In genomic region chr5:120706541-120706940, GRCm38 (mm10) we compare ENCODE assay signal across 8 mouse cellular contexts. TPM values are rescaled to one million over a fixed set of nuclear protein-coding genes. Genes with fewer than 3 reads are reported as not detected.
A peak's percentile ranks its signal among the peaks of the same experiment; 100 is the strongest.
DNase-seq lines count a peak whose midpoint lies in the region; ATAC-seq and TF ChIP-seq lines count a peak whose summit lies in the region.

No protein-coding gene starts in this region.

- peaks cover 52% of the 10 kb centered on the region for H3K27me3 ChIP-seq in forebrain, embryonic 12.5 days
- H3K27me3 ChIP-seq in midbrain, embryonic 13.5 days: peaks cover 7% of the 10 kb centered on the region; the same call in 1 of the 2 replicates

- H3K9ac ChIP-seq in forebrain, embryonic 12.5 days: peak overlapping the region; percentile 49
- H3K9ac ChIP-seq in midbrain, embryonic 13.5 days (replicated peaks): peak overlapping the region; percentile 59

- TF ChIP-seq POLR2A in brain, embryonic 14.5 days (IDR thresholded peaks at IDR 0.05; ENCODE audit: borderline replicate concordance, extremely low read depth, insufficient read depth, insufficient read length, poor library complexity, severe bottlenecking): no peak

- DNase-seq in layer of hippocampus, adult 2 months (ENCODE audit: low spot score in 2 of 2): no peak
- no peak for DNase-seq in layer of hippocampus, postnatal 14 days (ENCODE audit: low spot score in 2 of 2)
- DNase-seq in brain, embryonic 14.5 days (ENCODE audit: low read depth): peak; percentile 75
- no peak for DNase-seq in urinary bladder, postnatal 4 days (ENCODE audit: low spot score in 2 of 2)
- DNase-seq in adipocyte (ENCODE audit: low spot score): no peak
- no peak for DNase-seq in adrenal gland, postnatal 14 days

- no peak for ATAC-seq in forebrain, embryonic 12.5 days (ENCODE audit: low FRiP score)
- no peak for ATAC-seq in midbrain, embryonic 13.5 days

- no peak for TF ChIP-seq CTCF in layer of hippocampus, adult 2 months (conservative IDR thresholded peaks at IDR 0.05)
- TF ChIP-seq CTCF in brain, embryonic 14.5 days (IDR thresholded peaks at IDR 0.05; ENCODE audit: borderline replicate concordance, extremely low read depth, insufficient read depth, insufficient read length): no peak

- 5% methylated on average over 14 of the region's 16 CpGs for WGBS in forebrain, embryonic 12.5 days
- WGBS in midbrain, embryonic 13.5 days: under 1% methylated on average over 16 of the region's 16 CpGs

- peak overlapping the region; percentile 31 for H3K4me3 ChIP-seq in layer of hippocampus, adult 2 months
- peak overlapping the region; percentile 27 for H3K4me3 ChIP-seq in forebrain, embryonic 12.5 days (replicated peaks)
- H3K4me3 ChIP-seq in midbrain, embryonic 13.5 days (replicated peaks): peak overlapping the region; percentile 32

- H3K36me3 ChIP-seq in forebrain, embryonic 12.5 days (replicated peaks): no peaks in the 10 kb centered on the region
- H3K36me3 ChIP-seq in midbrain, embryonic 13.5 days: no peaks in the 10 kb centered on the region

- H3K4me2 ChIP-seq in forebrain, embryonic 12.5 days: peak overlapping the region; percentile 54
- peak overlapping the region; percentile 57 for H3K4me2 ChIP-seq in midbrain, embryonic 13.5 days (replicated peaks)

- no peaks in the 10 kb centered on the region for H3K9me3 ChIP-seq in forebrain, embryonic 12.5 days
- no peaks in the 10 kb centered on the region for H3K9me3 ChIP-seq in midbrain, embryonic 13.5 days

- peak overlapping the region; percentile 39; the same call in 1 of the 2 replicates for H3K27ac ChIP-seq in layer of hippocampus, adult 2 months
- 0 out of 2 replicates have a peak overlapping the region, but pooled peaks have one; percentile 31 for H3K27ac ChIP-seq in forebrain, embryonic 12.5 days
- H3K27ac ChIP-seq in midbrain, embryonic 13.5 days: no peak overlapping the region

- H3K4me1 ChIP-seq in forebrain, embryonic 12.5 days: peaks cover 40% of the 10 kb centered on the region
- peaks cover 75% of the 10 kb centered on the region for H3K4me1 ChIP-seq in midbrain, embryonic 13.5 days (replicated peaks)

RNA-seq across cellular contexts. Expression of gene Dtx1, which starts 5.2 kb away (rescaled TPM):
- 10 to 100 TPM; 70.9 to 73.9 TPM for total RNA-seq in layer of hippocampus, adult 2 months (2021)
- total RNA-seq in layer of hippocampus, postnatal 14 days (2021): 10 to 100 TPM; 70.5 to 74.2 TPM
- 119 and 150 TPM in 2 replicates for polyA plus RNA-seq in brain, embryonic 14.5 days (2012; rRNA removed)
- polyA plus RNA-seq in forebrain, embryonic 12.5 days (2016; fragmentation: Nextera tagmentation; extraction: Ambion mirVana): 17.1 and 18.1 TPM in 2 replicates
- polyA plus RNA-seq in midbrain, embryonic 13.5 days (2015; fragmentation: Nextera tagmentation; extraction: Ambion mirVana): 25.1 and 34.2 TPM in 2 replicates
- 7.3 and 8.0 TPM in 2 replicates for total RNA-seq in adrenal gland, postnatal 14 days (2021)

RNA-seq across cellular contexts. Expression of gene Oas2, which starts 43.1 kb away (rescaled TPM):
- not detected for total RNA-seq in layer of hippocampus, adult 2 months (2021)
- under 1 TPM; 0.12 to 0.16 TPM for total RNA-seq in layer of hippocampus, postnatal 14 days (2021)
- 0.41 and 0.49 TPM in 2 replicates for polyA plus RNA-seq in brain, embryonic 14.5 days (2012; rRNA removed)
- polyA plus RNA-seq in forebrain, embryonic 12.5 days (2016; fragmentation: Nextera tagmentation; extraction: Ambion mirVana): 0.10 and 0.17 TPM in 2 replicates
- 0.07 and 0.17 TPM in 2 replicates for polyA plus RNA-seq in midbrain, embryonic 13.5 days (2015; fragmentation: Nextera tagmentation; extraction: Ambion mirVana)
- 0.08 and 0.30 TPM in 2 replicates for total RNA-seq in adrenal gland, postnatal 14 days (2021)

RNA-seq across cellular contexts. Expression of gene Rasal1, which starts 57.9 kb away (rescaled TPM):
- 10 to 100 TPM; 91.9 to 96.6 TPM for total RNA-seq in layer of hippocampus, adult 2 months (2021)
- total RNA-seq in layer of hippocampus, postnatal 14 days (2021): 10 to 100 TPM; 82.3 to 92.4 TPM
- polyA plus RNA-seq in brain, embryonic 14.5 days (2012; rRNA removed): 1.00 and 2.8 TPM in 2 replicates
- 0.17 and 0.20 TPM in 2 replicates for polyA plus RNA-seq in forebrain, embryonic 12.5 days (2016; fragmentation: Nextera tagmentation; extraction: Ambion mirVana)
- 0.15 TPM in 1 of 2 replicates, not detected in the other for polyA plus RNA-seq in midbrain, embryonic 13.5 days (2015; fragmentation: Nextera tagmentation; extraction: Ambion mirVana)
- total RNA-seq in adrenal gland, postnatal 14 days (2021): 8.3 and 13.1 TPM in 2 replicates
